Mouse (Mus musculus) liver, postnatal 0 days (tissue): ENCODE measurements around the gene Grid2ip.

Experiments used
- CTCF ChIP-seq: sonication (generic); IDR thresholded peaks from 2 replicates; pipeline ENCODE4 v1.5.1; 2016; ENCODE audit warnings: antibody characterized with exemption, low read depth
- EP300 ChIP-seq: IDR thresholded peaks from 2 replicates; pipeline ENCODE4 v1.6.1; 2016; ENCODE audit warnings: antibody characterized with exemption, low read depth, mild to moderate bottlenecking

- TF ChIP-seq CTCF (no peak), EP300 (no peak)
Observed at GRCm38 (mm10) chr5:143309916-143310315, 47.2 kb upstream of the Grid2ip start.
